Mouse (Mus musculus): ENCODE measurements around the gene Syt2. TPM values are rescaled to one million over a fixed set of nuclear protein-coding genes. Genes with fewer than 3 reads are reported as not detected.

Gene Syt2
- polyA plus RNA-seq, 1 experiment, result not detected

DNA sequence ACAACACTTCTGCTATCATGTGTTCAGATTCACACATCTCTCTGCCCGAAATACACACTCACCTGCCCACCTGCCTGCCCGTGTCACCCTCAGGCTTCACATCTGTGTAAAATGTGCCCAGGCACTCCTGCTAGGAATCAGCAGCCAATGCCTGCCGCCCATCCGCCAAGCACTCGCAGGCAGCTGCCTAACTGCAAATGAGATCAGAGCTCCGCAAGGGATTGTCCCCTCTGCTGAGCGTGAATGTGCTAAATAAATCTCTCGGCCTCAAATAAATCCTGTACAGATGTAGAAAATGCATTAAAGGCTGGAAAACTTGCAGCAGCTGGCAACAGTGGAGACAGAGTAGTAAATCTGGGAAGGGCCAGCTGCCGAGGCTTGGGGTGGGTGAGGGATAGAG, 36.0 kb downstream of the Syt2 start:
- no peak for TF ChIP-seq GATA1 (IDR thresholded peaks at IDR 0.05; ENCODE audit: low read length)

GRCm38 (mm10) chr1:134686834-134687421, 40.5 kb downstream of the Syt2 start:
- TF ChIP-seq GATA1 (IDR thresholded peaks at IDR 0.05; ENCODE audit: low read length), result no peak

DNA sequence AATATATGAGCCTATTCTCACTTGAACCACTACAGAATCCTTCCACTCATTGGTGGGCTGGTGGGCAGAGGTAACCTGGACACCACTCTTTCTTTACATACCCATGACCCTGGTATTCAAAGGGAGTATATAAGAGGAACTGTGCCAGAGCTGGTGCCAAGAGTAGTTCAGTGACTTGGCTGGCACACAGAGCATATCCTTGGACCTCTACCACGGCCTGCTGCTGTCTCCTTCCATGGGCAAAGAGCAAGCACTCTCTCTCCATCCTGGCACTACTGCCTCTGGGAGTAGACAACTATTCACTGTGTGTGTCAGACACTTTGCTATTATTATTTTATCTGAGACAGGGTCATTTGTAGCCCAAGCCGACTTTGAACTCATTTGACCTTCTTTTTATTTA, 49.8 kb downstream of the Syt2 start:
- TF ChIP-seq GATA1 (IDR thresholded peaks at IDR 0.05; ENCODE audit: low read length), result no peak

- TF ChIP-seq GATA1 (IDR thresholded peaks at IDR 0.05; ENCODE audit: low read length), result no peak
Measured at GRCm38 (mm10) chr1:134697073-134697472, 50.6 kb downstream of the Syt2 start.

- no peak for TF ChIP-seq GATA1 (IDR thresholded peaks at IDR 0.05; ENCODE audit: low read length)
Measured at GRCm38 (mm10) chr1:134697522-134698250, 51.2 kb downstream of the Syt2 start.

GRCm38 (mm10) chr1:134698486-134698885, 52.0 kb downstream of the Syt2 start:
- no peak for TF ChIP-seq GATA1 (IDR thresholded peaks at IDR 0.05; ENCODE audit: low read length)

DNA sequence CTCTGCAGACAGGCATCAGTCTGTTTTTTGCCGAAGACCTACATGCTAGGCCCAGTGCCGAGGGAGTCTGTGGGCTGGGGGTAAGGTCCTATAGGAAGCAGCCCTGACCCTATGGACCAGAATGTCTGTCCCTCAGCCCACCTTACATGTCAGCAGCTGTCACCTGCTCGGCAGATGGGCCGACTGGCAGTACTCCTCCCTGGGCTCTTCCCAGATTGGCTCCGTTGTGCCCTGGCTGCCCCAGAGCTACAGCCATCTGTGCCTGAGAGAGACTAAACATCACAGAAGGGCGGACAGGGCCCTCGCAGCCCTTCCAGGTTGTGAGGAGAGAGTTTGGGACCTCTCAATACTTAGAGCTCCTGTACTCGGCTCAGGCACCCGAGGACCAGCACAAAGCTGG, 52.9 kb downstream of the Syt2 start:
- TF ChIP-seq GATA1 (IDR thresholded peaks at IDR 0.05; ENCODE audit: low read length), result no peak

DNA sequence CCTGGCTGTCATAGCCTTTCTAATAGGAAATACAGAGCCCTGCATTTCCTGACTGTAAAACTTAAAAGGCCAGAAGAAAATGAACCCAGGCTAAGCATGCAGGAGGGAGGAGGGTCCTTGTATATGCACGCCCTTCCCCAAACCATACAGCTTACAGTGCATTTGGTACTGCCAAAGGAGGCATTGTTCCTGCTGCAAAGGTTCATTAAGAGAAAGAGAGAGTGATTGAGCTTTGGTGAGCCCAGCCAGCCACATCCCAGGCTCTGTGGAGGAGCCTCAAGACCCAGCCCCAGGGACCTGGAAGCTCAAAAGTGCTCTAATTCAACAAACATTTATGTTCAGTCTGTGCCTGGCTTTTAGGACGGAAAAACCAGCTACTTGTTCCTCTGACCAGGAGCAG, 53.7 kb downstream of the Syt2 start:
- no peak for TF ChIP-seq GATA1 (IDR thresholded peaks at IDR 0.05; ENCODE audit: low read length)

- TF ChIP-seq GATA1 (IDR thresholded peaks at IDR 0.05; ENCODE audit: low read length), result no peak
Measured at GRCm38 (mm10) chr1:134700634-134701033, 54.2 kb downstream of the Syt2 start.

- TF ChIP-seq GATA1 (IDR thresholded peaks at IDR 0.05; ENCODE audit: low read length), result no peak
Measured at GRCm38 (mm10) chr1:134701191-134701590, 54.7 kb downstream of the Syt2 start.

GRCm38 (mm10) chr1:134703232-134703631, 56.8 kb downstream of the Syt2 start:
- no peak for TF ChIP-seq GATA1 (IDR thresholded peaks at IDR 0.05; ENCODE audit: low read length)

DNA sequence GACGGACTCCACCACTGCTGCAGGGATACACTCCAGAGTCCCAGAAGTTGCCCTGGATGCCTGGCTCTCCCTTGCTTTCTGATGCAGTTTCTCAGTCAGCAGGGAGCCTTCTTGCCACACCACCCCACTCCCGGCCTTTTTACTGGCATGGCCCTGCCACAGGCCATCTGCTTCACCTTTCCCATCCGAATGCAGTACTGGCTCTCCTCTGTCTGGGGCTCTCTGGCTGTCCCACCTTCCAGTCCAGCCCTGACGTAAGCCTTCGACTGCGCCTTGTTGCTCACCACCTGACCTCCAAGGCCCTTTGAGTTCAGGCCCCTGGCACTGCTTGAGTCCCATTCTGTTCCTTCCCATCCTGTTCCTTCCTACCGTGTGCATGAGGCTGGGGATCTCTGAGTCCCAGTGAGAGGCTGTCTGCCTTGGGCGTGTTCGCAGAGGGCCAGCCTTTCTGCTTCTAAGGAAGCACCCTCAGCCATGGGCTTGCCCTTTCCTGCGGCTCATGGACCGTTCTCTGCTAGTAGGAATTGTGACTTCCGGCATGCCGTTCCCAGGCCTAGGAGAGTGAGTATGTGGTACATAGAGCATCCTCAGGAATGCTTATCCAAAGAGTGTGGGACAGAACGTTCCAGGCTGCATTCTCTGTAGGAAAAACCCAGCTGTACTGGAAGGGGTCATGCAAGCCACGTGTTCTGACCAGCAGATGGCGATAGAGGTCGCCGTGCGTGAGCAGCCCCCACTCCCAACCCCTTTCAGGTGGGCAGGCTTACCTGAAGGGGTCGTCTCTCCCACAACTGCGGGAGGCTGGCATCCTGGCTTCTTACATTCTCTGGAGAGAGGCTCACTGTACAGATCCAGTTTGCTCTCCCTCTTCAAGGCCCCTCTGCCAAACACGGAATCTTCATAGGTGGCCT, 58.2 kb downstream of the Syt2 start:
- TF ChIP-seq GATA1 (IDR thresholded peaks at IDR 0.05; ENCODE audit: low read length), result no peak

DNA sequence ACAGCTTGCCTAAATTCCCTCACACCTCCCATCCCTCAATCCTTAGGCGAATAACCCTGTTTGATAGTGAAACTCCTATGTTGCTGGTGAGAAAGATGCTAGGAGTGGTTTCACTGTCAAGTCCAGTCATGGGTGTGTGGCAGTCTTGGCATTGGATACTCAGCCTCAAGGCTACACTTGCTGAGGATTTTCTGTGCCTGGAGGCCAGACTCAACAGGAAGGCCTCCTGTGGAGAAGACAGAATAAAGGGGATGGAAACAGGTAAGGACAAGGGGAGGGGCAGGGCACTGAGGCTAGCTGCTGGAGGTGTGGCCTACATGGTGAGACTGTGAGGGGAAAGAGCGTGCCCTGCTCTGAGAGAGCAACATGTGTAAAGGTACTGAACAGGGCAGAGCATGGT, 60.1 kb downstream of the Syt2 start:
- TF ChIP-seq GATA1 (IDR thresholded peaks at IDR 0.05; ENCODE audit: low read length), result no peak

DNA sequence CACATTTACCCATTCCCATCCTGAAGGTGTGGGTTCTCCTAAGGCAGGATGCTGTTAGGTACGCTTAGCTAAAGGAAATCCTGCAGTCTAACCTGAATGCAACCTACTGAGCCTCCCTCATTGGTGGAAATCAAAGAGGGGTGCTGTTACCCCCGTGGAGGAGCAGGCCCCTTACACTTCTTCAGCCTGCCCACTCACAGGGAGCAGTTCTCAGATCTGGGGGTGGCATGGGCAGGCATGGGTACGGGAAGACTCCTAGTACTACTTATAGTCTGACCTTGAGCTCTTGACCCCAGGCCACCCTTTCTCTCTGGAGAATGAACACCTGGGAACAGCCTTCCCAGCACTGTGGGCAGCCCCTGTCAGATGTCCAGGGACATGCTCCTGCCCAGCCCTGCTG, 61.0 kb downstream of the Syt2 start:
- no peak for TF ChIP-seq GATA1 (IDR thresholded peaks at IDR 0.05; ENCODE audit: low read length)

DNA sequence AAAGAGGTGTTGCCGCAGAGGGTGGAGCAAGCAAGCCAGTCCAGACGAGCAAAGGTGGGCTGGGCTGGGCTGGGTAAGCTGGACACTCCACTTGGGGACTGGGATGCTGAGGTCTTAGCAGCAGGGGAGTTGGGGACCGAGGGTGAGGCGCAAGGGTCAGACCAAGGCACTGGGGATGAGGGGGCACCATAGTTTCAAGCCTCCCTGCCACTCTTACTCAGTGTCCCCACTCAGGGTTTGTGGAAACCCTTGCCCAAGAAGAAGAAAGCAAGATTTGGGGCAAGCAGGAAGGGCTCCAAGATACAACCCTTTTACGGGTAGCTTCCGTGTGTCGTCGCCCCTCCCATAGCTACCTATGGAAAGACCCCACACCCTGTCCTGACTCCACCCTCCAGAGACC, 61.8 kb downstream of the Syt2 start:
- TF ChIP-seq GATA1 (IDR thresholded peaks at IDR 0.05; ENCODE audit: low read length), result no peak

GRCm38 (mm10) chr1:134708801-134709385, 62.4 kb downstream of the Syt2 start:
- TF ChIP-seq GATA1 (IDR thresholded peaks at IDR 0.05; ENCODE audit: low read length), result no peak

Measured in G1E-ER4 (cell line).